Mouse (Mus musculus): Measurements from ENCODE around the gene Maats1.

DNA sequence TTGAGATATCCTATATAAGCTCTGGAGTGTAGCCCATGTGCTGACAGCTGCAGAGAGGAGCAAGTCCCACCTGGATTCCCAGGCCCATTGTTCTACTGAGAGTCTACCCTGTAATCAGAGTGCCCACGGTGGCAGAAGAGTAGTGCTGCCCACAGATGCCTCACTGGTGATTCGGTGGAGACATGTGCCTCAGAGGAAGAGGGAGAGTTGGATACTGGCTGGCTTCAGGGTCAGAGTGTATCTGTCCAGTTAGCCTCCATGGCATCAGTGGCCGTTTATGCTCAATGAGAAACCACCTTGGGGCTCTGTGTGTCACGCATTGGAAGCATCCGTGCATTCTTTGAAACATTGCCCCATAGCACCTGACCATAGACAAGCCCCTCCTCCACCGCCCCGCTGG is 21.7 kb upstream of the Maats1 start:
- TF ChIP-seq POLR2A (IDR thresholded peaks at IDR 0.05; ENCODE audit: extremely low read depth, insufficient read depth, low read length) (no peak), CTCF (IDR thresholded peaks at IDR 0.05; ENCODE audit: extremely low read depth, insufficient read depth, low read length) (no peak)
